9 mouse cellular contexts compared by ENCODE assay signal in the genomic region with DNA sequence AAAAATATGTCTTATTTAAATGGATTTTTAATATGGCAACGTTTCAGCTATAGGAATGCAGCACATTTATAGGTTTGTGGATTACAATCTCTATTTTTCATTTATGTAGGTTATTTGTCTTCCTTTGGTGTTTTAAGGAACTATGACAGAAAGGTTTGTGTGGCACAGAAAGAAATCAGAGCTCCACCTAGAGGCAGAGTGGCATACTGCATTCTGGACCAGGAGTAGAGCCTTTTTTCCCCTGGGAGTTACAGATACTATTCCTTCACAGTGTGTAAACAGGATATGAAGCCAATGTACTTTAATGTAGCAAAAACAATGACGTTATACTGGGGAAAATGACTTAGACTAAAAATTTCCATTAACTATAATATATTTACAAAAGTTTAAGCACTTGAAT.
A peak's percentile ranks its signal among the peaks of the same experiment; 100 is the strongest.
DNase-seq lines count a peak whose midpoint lies in the region; ATAC-seq lines count a peak whose summit lies in the region.
"Had no signal": no experiment of that assay in that cellular context is flagged by ENCODE, and none has a peak within 500 bp of the region (broad histone marks: within the 10 kb centered on the region; RNA-seq: fewer than 3 reads in every experiment).

No protein-coding gene starts in this region.

- H3K4me3 ChIP-seq in lung, embryonic 16.5 days (ENCODE audit: low read length), result no peak overlapping the region
- H3K4me3 ChIP-seq: lung, embryonic 15.5 days had no signal

- H3K36me3 ChIP-seq in lung, embryonic 16.5 days (ENCODE audit: control insufficient read depth, insufficient read depth, low read length), result no peaks in the 10 kb centered on the region
- H3K36me3 ChIP-seq: lung, embryonic 15.5 days had no signal

- 0 out of 2 replicates have a peak, but pooled peaks have one; percentile 43 for ATAC-seq in lung, embryonic 16.5 days (ENCODE audit: low read depth)

- H3K9ac ChIP-seq in lung, embryonic 16.5 days (ENCODE audit: low read length), result no peak overlapping the region
- H3K9ac ChIP-seq: lung, embryonic 15.5 days had no signal

- H3K4me1 ChIP-seq in lung, embryonic 16.5 days (replicated peaks; ENCODE audit: control insufficient read depth, insufficient read depth, low read length), result no peaks in the 10 kb centered on the region
- H3K4me1 ChIP-seq: lung, embryonic 15.5 days had no signal

- H3K27me3 ChIP-seq in lung, embryonic 16.5 days (ENCODE audit: control insufficient read depth, insufficient read depth, low read depth, low read length), result no peaks in the 10 kb centered on the region
- H3K27me3 ChIP-seq: lung, embryonic 15.5 days had no signal

- 1% methylated on average over 2 of the region's 2 CpGs for WGBS in lung, embryonic 16.5 days

- H3K9me3 ChIP-seq in lung, embryonic 16.5 days (ENCODE audit: control insufficient read depth, low read length), result no peaks in the 10 kb centered on the region
- H3K9me3 ChIP-seq: lung, embryonic 15.5 days had no signal

- H3K4me2 ChIP-seq in lung, embryonic 16.5 days (ENCODE audit: low read depth, low read length), result no peak overlapping the region
- H3K4me2 ChIP-seq: lung, embryonic 15.5 days had no signal

- H3K27ac ChIP-seq in lung, embryonic 16.5 days (ENCODE audit: low read length), result no peak overlapping the region
- H3K27ac ChIP-seq: lung, embryonic 15.5 days had no signal

- peak; percentile 27 to 37 for DNase-seq in cerebellum, adult 18-20 months
- DNase-seq in cerebellum, adult 11-12 months, result no peak
- peak; percentile 29 for DNase-seq in MEL-GATA-1-ER (ENCODE audit: extremely low read depth, low read depth)
- DNase-seq in cerebellum, postnatal 14 days, result peak; percentile 77 to 84
- peak; percentile 58 for DNase-seq in gastrocnemius, postnatal 10 days
- peak; percentile 55 to 85 for DNase-seq in kidney, postnatal 36 days
- peak; percentile 37 for DNase-seq in skeletal muscle tissue, adult 2 months (ENCODE audit: low read depth, low spot score)
